Mouse (Mus musculus) liver, embryonic 14.5 days (tissue): Measurements from ENCODE around the gene Cxcl14. TPM values are rescaled to one million over a fixed set of nuclear protein-coding genes. Genes with fewer than 3 reads are reported as not detected.

ENCODE experiments used
- ATAC-seq: fragments of 200-750 bp; cut with Nextera tagmentation; 2 replicates; pipeline ENCODE4 v1.8.0; 2017; ENCODE audit warnings: moderate number of reproducible peaks, mild to moderate bottlenecking, moderate library complexity; ENCODE audit not compliant: insufficient read depth
- DNase-seq, 3 experiments: peaks; one replicate each; pipeline ENCODE4 v3.0.0-alpha.2; 2012 to 2013; ENCODE audit warnings: low read depth in 3 of 3, low spot score in 3 of 3
- H3K27ac ChIP-seq: fragments of 300-500 bp; sonication (generic); 2 replicates; pipeline ENCODE4 v1.5.1; 2014; ENCODE audit warnings: moderate library complexity, mild to moderate bottlenecking, control low read depth, inconsistent platforms
- H3K27me3 ChIP-seq: fragments of 300-500 bp; sonication (generic); 2 replicates; pipeline ENCODE4 v1.6.1; 2014; ENCODE audit warnings: mild to moderate bottlenecking, low read length, moderate library complexity; ENCODE audit not compliant: control insufficient read depth, insufficient read depth
- H3K36me3 ChIP-seq: fragments of 300-500 bp; sonication (generic); replicated peaks from 2 replicates; pipeline ENCODE4 v1.6.1; 2014; ENCODE audit warnings: low read depth; ENCODE audit not compliant: control insufficient read depth, insufficient read depth
- H3K4me1 ChIP-seq, 2 experiments: fragments of 200-500 bp in 1 of 2; fragments of 300-500 bp in 1 of 2; sonication (generic) in 1 of 2; replicated peaks; 2 replicates each; pipeline ENCODE4 v1.6.1; 2012 to 2014; ENCODE audit warnings: antibody characterized with exemption in 1 of 2, inconsistent platforms in 1 of 2, low read length in 1 of 2; ENCODE audit not compliant: control insufficient read depth in 2 of 2, insufficient read depth in 2 of 2
- H3K4me2 ChIP-seq: fragments of 300-500 bp; sonication (generic); 2 replicates; pipeline ENCODE4 v1.6.1; 2014; ENCODE audit warnings: low read depth, mild to moderate bottlenecking, control low read depth, moderate library complexity
- H3K4me3 ChIP-seq, 2 experiments: fragments of 200-500 bp in 1 of 2; fragments of 300-500 bp in 1 of 2; sonication (generic) in 1 of 2; 2 replicates each; pipeline ENCODE4 v1.5.1; 2012 to 2014; ENCODE audit warnings: low read depth in 2 of 2, low read length in 2 of 2, mild to moderate bottlenecking in 2 of 2, control low read depth in 1 of 2, inconsistent platforms in 1 of 2, moderate library complexity in 1 of 2; ENCODE audit not compliant: insufficient read depth in 1 of 2
- H3K9ac ChIP-seq: fragments of 300-500 bp; sonication (generic); replicated peaks from 2 replicates; pipeline ENCODE4 v1.6.1; 2014; ENCODE audit warnings: mild to moderate bottlenecking, control low read depth, moderate library complexity
- H3K9me3 ChIP-seq: fragments of 300-500 bp; sonication (generic); 2 replicates; pipeline ENCODE4 v1.6.1; 2016; ENCODE audit warnings: low read length, mixed read lengths; ENCODE audit not compliant: control insufficient read depth
- CTCF ChIP-seq: IDR thresholded peaks from 2 replicates; pipeline ENCODE4 v1.5.1; 2016; ENCODE audit warnings: antibody characterized with exemption, low read depth, control low read depth
- EP300 ChIP-seq: IDR thresholded peaks from 2 replicates; pipeline ENCODE4 v1.6.1; 2016; ENCODE audit warnings: antibody characterized with exemption, low read depth
- WGBS: fragments of 180-500 bp; shearing (Covaris S2); extraction: QIAGEN DNeasy Blood & Tissue Kit; methylation state at CpG from one replicate; pipeline ENCODE4 v1.1.7; 2014; ENCODE audit not compliant: insufficient replicate concordance; 5-methylcytosine and 5-hydroxymethylcytosine counted together
- polyA plus RNA-seq, 2 experiments: library from polyadenylated mRNA; depleted of rRNA in 1 of 2; stranded (reverse) in 1 of 2; unstranded in 1 of 2; fragments of >200 nt; fragmentation: Nextera tagmentation in 1 of 2; extraction: Ambion mirVana in 1 of 2; gene quantifications; 2 replicates each; pipeline versions ENCODE4 v1.2.1 to v1.2.3; 2012 to 2014

Cxcl14 gene
- polyA plus RNA-seq, 2 experiments, result 0.20 TPM; not detected in 1

GRCm38 (mm10) chr13:56329769-56330168 lies 33.4 kb upstream of the Cxcl14 start:
- H3K4me1 ChIP-seq, result no peaks in the 10 kb centered on the region
- no peak overlapping the region for H3K4me2 ChIP-seq
- H3K27ac ChIP-seq, result no peak overlapping the region
- H3K4me3 ChIP-seq, result no peak overlapping the region
- H3K9me3 ChIP-seq, result no peaks in the 10 kb centered on the region
- WGBS, result 71% methylated on average over 6 of the region's 6 CpGs
- no peak overlapping the region for H3K9ac ChIP-seq
- no peaks in the 10 kb centered on the region for H3K27me3 ChIP-seq
- TF ChIP-seq CTCF, result no peak
- no peak for TF ChIP-seq EP300
- DNase-seq (no peak), ATAC-seq (no peak)
- no peaks in the 10 kb centered on the region for H3K36me3 ChIP-seq

- H3K4me2 ChIP-seq, result no peak overlapping the region
- no peak for DNase-seq
- WGBS, result 57% methylated on average over 6 of the region's 6 CpGs
- no peaks in the 10 kb centered on the region for H3K27me3 ChIP-seq
- TF ChIP-seq EP300 (no peak), CTCF (no peak)
- no peaks in the 10 kb centered on the region for H3K4me1 ChIP-seq
- H3K9ac ChIP-seq, result no peak overlapping the region
- no peak overlapping the region for H3K27ac ChIP-seq
- H3K36me3 ChIP-seq, result no peaks in the 10 kb centered on the region
- no peak for ATAC-seq
- H3K4me3 ChIP-seq, result no peak overlapping the region
- H3K9me3 ChIP-seq, result no peaks in the 10 kb centered on the region
Measured at GRCm38 (mm10) chr13:56329165-56329564, 32.8 kb upstream of the Cxcl14 start.

- H3K36me3 ChIP-seq, result no peaks in the 10 kb centered on the region
- H3K27ac ChIP-seq, result no peak overlapping the region
- no peak overlapping the region for H3K4me2 ChIP-seq
- no peak for ATAC-seq
- no peak for DNase-seq
- 24% methylated on average over 6 of the region's 6 CpGs for WGBS
- H3K9ac ChIP-seq, result no peak overlapping the region
- no peaks in the 10 kb centered on the region for H3K27me3 ChIP-seq
- no peaks in the 10 kb centered on the region for H3K4me1 ChIP-seq
- TF ChIP-seq CTCF (0 out of 2 replicates have a peak, but pooled peaks have one; percentile 26), EP300 (no peak)
- H3K9me3 ChIP-seq, result no peaks in the 10 kb centered on the region
- no peak overlapping the region for H3K4me3 ChIP-seq
Measured at GRCm38 (mm10) chr13:56327779-56328178, 31.4 kb upstream of the Cxcl14 start.

- H3K9me3 ChIP-seq, result no peaks in the 10 kb centered on the region
- no peak for ATAC-seq
- H3K27ac ChIP-seq, result no peak overlapping the region
- no peak overlapping the region for H3K9ac ChIP-seq
- no peaks in the 10 kb centered on the region for H3K4me1 ChIP-seq
- H3K4me2 ChIP-seq, result no peak overlapping the region
- 56% methylated on average over 7 of the region's 7 CpGs for WGBS
- H3K36me3 ChIP-seq, result no peaks in the 10 kb centered on the region
- no peak overlapping the region for H3K4me3 ChIP-seq
- DNase-seq, result no peak
- H3K27me3 ChIP-seq, result no peaks in the 10 kb centered on the region
- no peak for TF ChIP-seq EP300
- no peak for TF ChIP-seq CTCF
Measured at GRCm38 (mm10) chr13:56321635-56322034, 25.3 kb upstream of the Cxcl14 start.

- Histone ChIP-seq H3K4me3 (no peak overlapping the region), H3K27me3 (no peaks in the 10 kb centered on the region), H3K4me1 (no peaks in the 10 kb centered on the region), H3K9me3 (no peaks in the 10 kb centered on the region), H3K27ac (no peak overlapping the region), H3K4me2 (no peak overlapping the region), H3K36me3 (no peaks in the 10 kb centered on the region), H3K9ac (no peak overlapping the region)
- WGBS, result 50% methylated on average over 4 of the region's 4 CpGs
- DNase-seq (no peak), ATAC-seq (no peak)
- no peak for TF ChIP-seq EP300
- no peak for TF ChIP-seq CTCF
Measured at GRCm38 (mm10) chr13:56316930-56317329, 20.6 kb upstream of the Cxcl14 start.
